14 mouse cellular contexts compared by ENCODE assay signal in the genomic region with DNA sequence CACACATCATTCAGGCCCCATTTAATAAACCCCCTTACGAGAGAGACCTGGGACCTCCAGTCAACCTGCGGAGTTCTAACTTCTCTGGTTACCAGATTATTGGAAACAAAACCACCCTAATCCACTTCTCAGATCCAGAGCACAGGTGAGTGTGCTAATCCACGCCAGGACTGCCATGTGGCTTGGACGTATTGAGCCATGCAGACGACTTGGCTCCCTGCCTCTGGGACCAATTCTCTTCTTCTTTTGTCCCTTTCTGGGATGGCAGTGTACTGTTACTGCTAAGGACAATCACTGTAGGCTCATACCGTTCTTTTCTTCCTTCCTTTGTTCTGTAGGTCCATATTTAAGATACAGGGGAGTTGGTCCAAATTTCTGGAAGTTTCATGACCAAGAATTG.
DNase-seq lines count a peak whose midpoint lies in the region.
"Had no signal": no experiment of that assay in that cellular context is flagged by ENCODE, and none has a peak within 500 bp of the region (broad histone marks: within the 10 kb centered on the region; RNA-seq: fewer than 3 reads in every experiment).

No protein-coding gene starts in this region.

- DNase-seq in cerebellum, postnatal 10 days: peak; percentile 55 to 67
- no peak for DNase-seq in cerebellum, adult 8-10 months
- peak; percentile 36 to 68 for DNase-seq in cerebellum, postnatal 25 days
- no peak for DNase-seq in cerebellum, adult 9-11 months
- DNase-seq in heart, adult 11 months: peak; percentile 62
- no peak for DNase-seq in heart, adult 8-10 months (ENCODE audit: low spot score)
- DNase-seq in testis, postnatal 10 days (ENCODE audit: low spot score): peak; percentile 28
- DNase-seq in testis, postnatal 14 days (ENCODE audit: low spot score): no peak
- DNase-seq: adrenal gland, adult 2 months; adrenal gland, postnatal 10 days; adrenal gland, postnatal 25 days; cerebellum, adult 11-12 months; cerebellum, postnatal 36 days; embryo, embryonic 11 days had no signal

Comparison
In these comparisons a context has a peak if more than half of its experiments do, and no peak if none do; other contexts are left out.
1. DNase-seq: peak in cerebellum, postnatal 10 days (2 of 2), cerebellum, postnatal 25 days (2 of 2), heart, adult 11 months (single experiment) and testis, postnatal 10 days (single experiment); none in cerebellum, adult 8-10 months (single experiment), cerebellum, adult 9-11 months (single experiment), heart, adult 8-10 months (single experiment) and testis, postnatal 14 days (single experiment).